Mouse (Mus musculus): ENCODE data around the gene Gdf9. TPM values are rescaled to one million over a fixed set of nuclear protein-coding genes. Genes with fewer than 3 reads are reported as not detected.
A peak's percentile ranks its signal among the peaks of the same experiment; 100 is the strongest.

Gene Gdf9
- total RNA-seq, 2 experiments from 2014 or later = 0.89 to 1.1 TPM

DNA sequence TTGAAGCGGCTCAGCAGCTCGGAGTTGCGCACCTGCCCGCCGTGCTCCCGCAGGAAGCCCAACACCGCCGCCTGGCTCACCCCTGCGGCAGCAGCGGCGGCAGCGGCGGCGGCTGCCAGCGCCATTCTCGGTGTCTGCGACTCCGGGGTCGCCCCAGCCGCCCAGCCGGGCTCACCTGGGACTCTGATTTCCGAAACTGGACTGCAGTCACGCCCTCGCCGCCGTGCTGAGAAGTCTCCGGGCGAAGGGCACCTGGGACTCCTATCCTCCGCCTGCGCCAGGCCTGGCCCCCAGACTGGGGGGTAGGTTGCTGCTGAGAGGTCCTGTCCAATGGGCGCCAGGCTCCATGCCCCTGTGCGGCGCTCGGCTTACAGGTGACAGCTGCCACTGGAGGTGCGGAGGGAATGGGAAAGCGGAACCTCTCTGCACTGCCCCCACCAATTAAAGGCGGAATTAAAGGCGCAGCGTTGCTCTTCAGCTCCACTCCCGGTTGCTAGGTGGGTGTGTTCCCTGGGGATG lies 49.0 kb downstream of the Gdf9 start, which contains the start of the genes Gm9945 and Sowaha:
Gene Gm9945 (plus strand): TSS at position 384 of the 519 bp plus-strand sequence.
Gene Sowaha (minus strand): TSS at position 492 of the 519 bp plus-strand sequence.
- peak within 1 kb of the TSS; percentile 98 for H3K27ac ChIP-seq
- TF ChIP-seq CTCF (IDR thresholded peaks at IDR 0.05) = no peak; the same call in none of the 2 replicates
- intact Hi-C loops (cut with DNase I) = no loop called here
- peak; percentile 64 to 74 for DNase-seq (ENCODE audit: extremely low spot score in 1 of 2, low spot score in 2 of 2)
- peak within 1 kb of the TSS; percentile 75 for H3K4me3 ChIP-seq

DNA sequence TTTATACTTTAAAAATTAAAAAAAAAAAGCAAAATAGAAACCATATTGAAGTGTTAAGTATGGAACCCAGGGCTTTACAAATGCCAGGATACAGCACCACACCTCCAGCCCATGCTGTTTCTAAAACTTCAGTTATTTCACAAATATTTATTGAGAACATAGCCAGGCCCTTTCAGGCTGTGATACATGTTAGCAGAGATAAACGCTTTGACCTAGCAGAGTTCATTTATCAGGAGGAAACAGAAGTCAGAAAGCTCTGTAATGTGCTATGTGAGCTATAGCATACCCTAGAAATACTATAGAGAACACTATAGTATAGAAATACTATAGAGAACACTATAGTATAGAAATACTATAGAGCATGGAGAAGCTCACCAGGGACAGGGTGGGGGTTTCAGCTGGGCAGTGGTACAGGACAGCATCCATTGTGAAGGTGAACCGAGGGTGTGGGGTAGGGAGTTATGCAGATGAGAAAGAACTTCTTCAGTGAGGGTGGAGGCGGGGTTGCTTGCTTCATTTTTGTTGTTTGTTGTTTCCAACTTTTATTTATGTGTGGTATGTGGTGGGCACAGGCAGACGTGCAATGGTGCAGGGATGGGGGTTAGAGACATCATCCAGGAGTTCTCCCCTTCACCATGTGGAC lies 50.4 kb downstream of the Gdf9 start:
- no peak for TF ChIP-seq CTCF (IDR thresholded peaks at IDR 0.05)
- intact Hi-C loops (cut with DNase I) = no loop called here
- DNase-seq (ENCODE audit: extremely low spot score in 1 of 2, low spot score in 2 of 2) = no peak
- Histone ChIP-seq H3K27ac (no peak overlapping the region), H3K4me3 (0 out of 2 replicates have a peak overlapping the region, but pooled peaks have one; percentile 19)

DNA sequence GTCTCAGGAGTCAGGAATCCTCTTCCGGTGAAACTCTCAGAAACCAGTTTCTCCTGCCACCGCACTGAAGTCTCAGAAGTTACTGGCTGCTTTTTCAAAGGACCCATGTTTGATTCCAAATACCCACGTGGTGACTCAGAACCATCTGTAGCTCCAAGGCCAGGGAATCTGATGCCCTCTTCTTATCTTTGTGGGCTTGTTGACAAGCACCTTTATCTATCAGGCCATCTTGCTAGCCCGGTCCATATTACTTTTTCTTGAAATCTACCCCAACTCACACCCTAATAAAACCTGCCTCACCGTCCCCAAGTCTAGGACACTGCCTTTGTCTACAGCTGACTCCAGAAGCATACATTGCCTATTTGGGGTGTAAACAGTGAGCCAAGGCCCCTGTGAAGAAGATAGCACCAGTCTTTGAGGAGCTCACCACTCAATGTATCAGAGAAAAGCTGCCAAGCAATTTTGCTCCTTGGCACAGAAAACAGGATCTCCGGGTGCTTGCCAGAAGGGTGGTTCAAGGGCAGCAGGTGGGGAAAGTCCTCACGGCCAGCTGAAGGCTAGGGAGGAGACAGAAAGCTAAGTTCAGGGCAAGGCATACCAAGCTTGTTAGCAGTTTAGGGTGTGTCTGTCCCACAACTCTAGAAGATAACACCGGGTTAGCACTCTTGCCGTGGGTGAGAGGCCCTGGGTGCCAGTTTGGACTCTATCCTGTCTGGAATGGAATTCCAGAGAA lies 52.5 kb downstream of the Gdf9 start:
- no peak overlapping the region for H3K4me3 ChIP-seq
- no peak for DNase-seq (ENCODE audit: extremely low spot score in 1 of 2, low spot score in 2 of 2)
- intact Hi-C loops (cut with DNase I) = no loop called here
- TF ChIP-seq CTCF (IDR thresholded peaks at IDR 0.05) = no peak
- no peak overlapping the region for H3K27ac ChIP-seq

DNA sequence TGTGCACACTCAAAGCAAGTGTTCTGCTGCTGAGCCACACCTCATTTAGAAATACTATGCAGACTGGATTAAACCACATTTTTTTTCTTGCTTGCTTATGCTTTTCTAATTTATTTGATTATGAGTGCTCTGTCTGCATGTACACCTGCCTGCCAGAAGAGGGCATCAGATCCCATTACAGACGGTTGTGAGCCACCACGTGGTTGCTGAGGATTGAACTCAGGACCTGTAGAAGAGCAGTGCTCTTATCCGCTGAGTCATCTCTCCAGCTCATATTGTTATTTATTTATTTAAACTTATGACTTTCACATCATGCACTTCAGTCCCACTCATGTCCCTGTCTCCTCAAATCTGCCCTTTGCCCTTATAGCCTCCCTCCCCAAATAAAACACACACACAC lies 54.9 kb downstream of the Gdf9 start:
- Histone ChIP-seq H3K27ac (no peak overlapping the region), H3K4me3 (no peak overlapping the region)
- peak; percentile 64 for TF ChIP-seq CTCF (IDR thresholded peaks at IDR 0.05)
- no peak for DNase-seq (ENCODE audit: extremely low spot score in 1 of 2, low spot score in 2 of 2)
- intact Hi-C loops (cut with DNase I) = no loop called here

DNA sequence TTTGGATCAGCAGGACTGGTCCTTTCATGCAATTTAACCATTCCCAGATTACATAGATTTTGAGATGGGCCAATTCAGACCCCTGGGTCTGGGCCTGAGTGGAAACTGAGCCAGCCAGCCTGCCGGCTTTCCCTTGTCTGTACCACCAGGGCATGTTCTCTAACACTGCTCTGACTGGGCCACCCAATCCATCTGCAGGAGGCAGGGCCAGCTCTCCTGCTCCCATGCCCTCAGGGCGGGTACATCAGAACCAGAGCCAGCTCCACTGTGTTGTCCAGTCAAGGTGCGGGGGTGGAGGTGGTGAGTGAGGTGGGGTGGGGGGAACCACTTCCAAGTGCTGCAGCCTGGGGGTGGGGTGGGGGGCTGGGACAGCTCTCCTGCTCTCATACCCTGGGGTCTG lies 55.5 kb downstream of the Gdf9 start:
- Histone ChIP-seq H3K27ac (no peak overlapping the region), H3K4me3 (no peak overlapping the region)
- intact Hi-C loops (cut with DNase I) = no loop called here
- DNase-seq (ENCODE audit: extremely low spot score in 1 of 2, low spot score in 2 of 2) = no peak
- TF ChIP-seq CTCF (IDR thresholded peaks at IDR 0.05) = no peak

DNA sequence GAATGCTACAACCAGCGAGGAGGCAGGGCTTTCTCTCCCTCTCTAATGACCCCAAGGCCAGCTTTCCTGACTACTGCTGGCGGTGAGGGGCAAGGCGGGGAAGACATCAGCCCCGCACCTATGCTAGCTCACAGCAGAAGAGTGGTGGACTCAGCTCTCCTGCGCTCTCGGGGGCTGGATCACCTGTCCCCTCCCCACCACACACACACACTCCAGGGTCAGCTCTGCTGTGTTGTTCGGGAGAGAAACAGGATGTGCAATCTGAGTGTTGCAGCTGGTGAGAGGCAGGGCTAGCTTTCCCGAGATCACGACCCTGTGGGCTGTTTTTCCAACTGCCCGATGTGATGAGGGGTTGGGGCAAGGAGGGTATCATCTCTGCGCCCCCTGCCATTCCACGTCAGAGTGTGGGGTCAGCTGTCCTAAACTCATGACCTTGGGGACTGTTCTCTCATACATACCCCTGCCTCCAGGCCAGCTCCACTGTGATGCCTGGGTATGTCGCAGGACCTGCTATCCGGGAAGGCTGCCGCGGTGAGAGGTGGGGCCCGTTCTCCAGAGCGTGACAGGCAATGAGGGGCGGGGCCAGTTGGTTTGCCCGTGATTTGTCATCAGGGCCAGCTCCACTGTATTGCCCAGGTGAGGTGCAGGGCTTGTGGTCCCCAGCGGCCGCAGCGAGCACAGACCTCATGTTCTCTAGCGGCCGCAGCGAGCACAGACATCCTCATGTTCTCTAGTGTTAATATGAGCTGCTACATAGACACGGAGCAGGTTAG lies 56.2 kb downstream of the Gdf9 start:
- H3K27ac ChIP-seq = peak overlapping the region; percentile 73
- intact Hi-C loops (cut with DNase I) = no loop called here
- no peak for TF ChIP-seq CTCF (IDR thresholded peaks at IDR 0.05)
- peak overlapping the region; percentile 42 for H3K4me3 ChIP-seq
- DNase-seq (ENCODE audit: extremely low spot score in 1 of 2, low spot score in 2 of 2) = peak; percentile 34 to 35

Small RNA genes within 50 kb of the gene (microRNA-seq; reads per million reads assigned to microRNA genes)
- gene Mir6920 = 0 reads per million in 2 experiments

Other genes with a start within 250 kb of the Gdf9 start
- 100 to 1,000 TPM; 171 to 189 TPM for gene Hspa4, start 130.6 kb upstream of the Gdf9 start, total RNA-seq (2021)
- 10 to 100 TPM; 10.4 TPM for gene Zcchc10, start 106.3 kb upstream of the Gdf9 start, total RNA-seq (2021)
- 100 to 1,000 TPM; 187 to 201 TPM for gene Aff4, start 80.2 kb upstream of the Gdf9 start, total RNA-seq (2021)
- not detected for gene Leap2, start 7.9 kb upstream of the Gdf9 start, total RNA-seq (2021)
- gene Uqcrq, start 192 bp upstream of the Gdf9 start, total RNA-seq (2021) = 100 to 1,000 TPM; 388 to 436 TPM
- under 1 TPM; 0.33 to 0.34 TPM for gene Gm10447, start 26.1 kb downstream of the Gdf9 start, total RNA-seq (2021)
- 1 to 10 TPM; 5.4 to 6.3 TPM for gene Shroom1, start 26.2 kb downstream of the Gdf9 start, total RNA-seq (2021)
- under 1 TPM in 1 of 2 experiments, not detected in 1; 0.84 TPM for gene Gm9837, start 39.5 kb downstream of the Gdf9 start, total RNA-seq (2021)
- 1 to 10 TPM; 1.8 to 2.2 TPM for gene Gm9945, start 49.1 kb downstream of the Gdf9 start, total RNA-seq (2021)
- 10 to 100 TPM; 68.8 to 83.8 TPM for gene Sowaha, start 49.3 kb downstream of the Gdf9 start, total RNA-seq (2021)
- gene Sept8, start 88.2 kb downstream of the Gdf9 start, total RNA-seq (2021) = 100 to 1,000 TPM; 304 to 314 TPM
- 100 to 1,000 TPM; 127 to 131 TPM for gene Kif3a, start 136.4 kb downstream of the Gdf9 start, total RNA-seq (2021)
- not detected for gene Il4, start 187.6 kb downstream of the Gdf9 start, total RNA-seq (2021)
- not detected for gene Il13, start 203.7 kb downstream of the Gdf9 start, total RNA-seq (2021)